Mouse (Mus musculus): ENCODE measurements around the gene Apba3. TPM values are rescaled to one million over a fixed set of nuclear protein-coding genes. Genes with fewer than 3 reads are reported as not detected.

Apba3 gene
- polyA plus RNA-seq, 1 experiment from 2014 or later = 61.6 TPM

DNA sequence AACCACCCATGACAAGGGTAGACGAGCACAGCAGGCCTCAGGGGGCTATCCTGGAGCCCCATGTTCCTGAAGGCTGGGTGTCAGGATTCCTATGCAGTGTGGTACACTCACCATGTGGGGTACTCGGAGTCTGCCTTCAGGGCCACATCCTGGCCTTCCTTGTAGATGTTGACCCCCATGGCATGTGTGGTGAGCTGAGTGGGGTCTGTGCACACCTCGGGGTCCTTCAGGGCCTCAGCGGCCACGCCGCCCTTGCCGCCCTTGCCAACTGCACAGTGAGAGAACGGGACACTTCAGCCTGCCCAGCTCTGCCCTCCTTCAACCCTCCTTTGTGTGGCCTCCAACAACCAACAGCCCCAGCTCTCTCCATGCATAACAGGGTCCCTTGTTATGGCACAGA, 1.2 kb upstream of the Apba3 start:
- Histone ChIP-seq H3K4me2 (ENCODE audit: low read depth, low read length) (peak overlapping the region; percentile 77; the same call in 1 of the 2 replicates), H3K9ac (ENCODE audit: low read length) (peak overlapping the region; percentile 91), H3K27ac (ENCODE audit: low read length) (no peak overlapping the region), H3K36me3 (ENCODE audit: control insufficient read depth, insufficient read depth, low read length) (no peaks in the 10 kb centered on the region; the same call in 1 of the 2 replicates), H3K4me1 (ENCODE audit: control insufficient read depth, insufficient read depth, low read length) (peaks cover 20% of the 10 kb centered on the region), H3K27me3 (ENCODE audit: control insufficient read depth, insufficient read depth, low read length) (no peaks in the 10 kb centered on the region), H3K9me3 (replicated peaks; ENCODE audit: control insufficient read depth, low read length) (no peaks in the 10 kb centered on the region; the same call in 1 of the 2 replicates), H3K4me3 (replicated peaks; ENCODE audit: low read length) (peak overlapping the region; percentile 81)
- no peak for ATAC-seq (ENCODE audit: insufficient read depth, low FRiP score)
- WGBS = 84% methylated on average over 8 of the region's 8 CpGs

DNA sequence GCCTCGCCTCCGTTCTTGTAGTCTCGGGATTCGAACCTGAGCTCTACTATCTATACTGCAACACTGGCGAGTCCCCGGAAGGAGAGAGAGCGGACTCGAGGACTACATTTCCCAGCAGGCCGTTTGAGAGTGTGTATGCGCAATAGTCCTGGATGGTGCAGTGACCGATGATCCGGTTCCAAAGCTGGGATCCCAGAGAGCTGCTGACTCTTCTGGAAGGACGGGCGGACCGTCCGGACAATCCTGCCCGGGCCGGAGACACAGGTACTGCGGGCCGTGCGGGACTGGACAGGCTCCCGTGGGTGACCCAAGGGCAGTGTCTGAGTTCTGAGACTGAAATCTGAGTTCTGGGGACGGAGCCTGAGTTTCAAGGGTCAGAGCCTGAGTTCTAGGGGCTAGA, 1.3 kb downstream of the Apba3 start:
- Histone ChIP-seq H3K27me3 (ENCODE audit: control insufficient read depth, insufficient read depth, low read length) (no peaks in the 10 kb centered on the region), H3K4me3 (replicated peaks; ENCODE audit: low read length) (peak overlapping the region; percentile 89), H3K27ac (ENCODE audit: low read length) (peak overlapping the region; percentile 54; the same call in 1 of the 2 replicates), H3K4me1 (ENCODE audit: control insufficient read depth, insufficient read depth, low read length) (peaks cover 20% of the 10 kb centered on the region), H3K4me2 (ENCODE audit: low read depth, low read length) (peak overlapping the region; percentile 90), H3K9me3 (replicated peaks; ENCODE audit: control insufficient read depth, low read length) (no peaks in the 10 kb centered on the region), H3K36me3 (ENCODE audit: control insufficient read depth, insufficient read depth, low read length) (peaks cover 9% of the 10 kb centered on the region; the same call in 1 of the 2 replicates), H3K9ac (ENCODE audit: low read length) (peak overlapping the region; percentile 96)
- WGBS = 3% methylated on average over 23 of the region's 23 CpGs
- ATAC-seq (ENCODE audit: insufficient read depth, low FRiP score) = peak; percentile 67; the same call in 1 of the 2 replicates

DNA sequence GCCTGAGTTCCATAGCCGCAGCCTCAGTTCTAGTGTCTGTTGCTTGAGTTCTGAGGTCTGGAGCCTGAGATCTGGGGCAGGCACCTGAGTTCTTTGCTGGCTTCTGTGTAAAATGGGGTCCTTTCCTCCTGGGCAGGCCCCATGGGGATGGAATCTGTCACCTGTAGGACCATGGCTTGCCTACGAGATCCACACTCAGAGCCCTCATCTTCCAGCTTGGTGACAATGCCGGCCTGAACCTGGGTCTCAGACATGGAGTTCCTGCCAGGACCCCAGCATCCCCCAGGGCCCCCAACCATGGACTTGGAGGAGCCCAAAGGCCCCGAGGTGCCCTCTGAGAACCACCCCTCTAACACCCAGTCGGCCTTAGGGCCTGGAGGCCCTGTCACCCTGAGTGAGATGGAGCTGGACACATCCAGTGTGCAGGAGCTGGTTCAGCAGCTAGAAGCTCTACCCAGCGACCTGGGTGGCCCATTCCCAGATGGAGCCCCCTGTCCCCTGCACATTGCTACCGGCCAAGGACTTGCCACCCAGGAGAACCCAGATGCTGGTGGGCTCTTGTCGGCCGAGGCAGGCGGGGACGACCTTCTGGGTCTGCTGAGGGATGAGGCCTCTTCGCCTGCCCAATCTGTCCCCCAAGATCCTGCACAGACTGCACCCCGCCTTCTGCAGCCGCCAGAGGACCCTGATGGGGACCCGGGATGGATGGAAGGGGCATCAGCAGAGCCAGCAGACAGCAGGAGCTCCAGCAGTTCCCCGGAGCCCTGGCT, 2.1 kb downstream of the Apba3 start:
- H3K36me3 ChIP-seq (ENCODE audit: control insufficient read depth, insufficient read depth, low read length) = peaks cover 16% of the 10 kb centered on the region; the same call in 1 of the 2 replicates
- peaks cover 20% of the 10 kb centered on the region for H3K4me1 ChIP-seq (ENCODE audit: control insufficient read depth, insufficient read depth, low read length)
- no peaks in the 10 kb centered on the region for H3K27me3 ChIP-seq (ENCODE audit: control insufficient read depth, insufficient read depth, low read length)
- H3K27ac ChIP-seq (ENCODE audit: low read length) = no peak overlapping the region; the same call in 1 of the 2 replicates
- 75% methylated on average over 16 of the region's 16 CpGs for WGBS
- no peaks in the 10 kb centered on the region for H3K9me3 ChIP-seq (replicated peaks; ENCODE audit: control insufficient read depth, low read length)
- H3K4me3 ChIP-seq (replicated peaks; ENCODE audit: low read length) = peak overlapping the region; percentile 89
- peak overlapping the region; percentile 90 for H3K4me2 ChIP-seq (ENCODE audit: low read depth, low read length)
- peak overlapping the region; percentile 96 for H3K9ac ChIP-seq (ENCODE audit: low read length)
- no peak for ATAC-seq (ENCODE audit: insufficient read depth, low FRiP score)

DNA sequence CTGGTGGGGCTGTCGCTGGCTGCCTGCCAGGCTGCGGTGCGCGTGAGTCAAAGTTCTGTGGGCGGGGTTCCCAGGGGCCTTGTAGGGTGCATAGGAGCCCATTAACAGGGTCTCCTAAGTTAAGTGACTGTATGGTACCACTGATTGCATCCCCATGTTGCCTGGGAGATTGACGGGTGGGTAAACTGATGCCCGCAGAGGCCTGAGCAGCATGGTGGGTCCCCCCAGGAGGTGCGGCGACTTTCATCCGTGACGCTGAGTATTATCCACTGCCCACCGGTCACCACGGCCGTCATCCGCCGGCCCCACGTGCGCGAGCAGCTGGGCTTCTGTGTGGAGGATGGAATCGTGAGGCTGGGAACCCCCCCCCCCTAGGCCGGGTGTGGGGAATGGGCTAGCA, 5.6 kb downstream of the Apba3 start:
- no peak overlapping the region for H3K27ac ChIP-seq (ENCODE audit: low read length)
- no peak overlapping the region for H3K9ac ChIP-seq (ENCODE audit: low read length)
- H3K4me3 ChIP-seq (replicated peaks; ENCODE audit: low read length) = no peak overlapping the region
- H3K9me3 ChIP-seq (replicated peaks; ENCODE audit: control insufficient read depth, low read length) = no peaks in the 10 kb centered on the region
- H3K4me1 ChIP-seq (ENCODE audit: control insufficient read depth, insufficient read depth, low read length) = peaks cover 7% of the 10 kb centered on the region
- 93% methylated on average over 21 of the region's 21 CpGs for WGBS
- ATAC-seq (ENCODE audit: insufficient read depth, low FRiP score) = no peak
- H3K4me2 ChIP-seq (ENCODE audit: low read depth, low read length) = no peak overlapping the region
- no peaks in the 10 kb centered on the region for H3K27me3 ChIP-seq (ENCODE audit: control insufficient read depth, insufficient read depth, low read length)
- peaks cover 16% of the 10 kb centered on the region; the same call in 1 of the 2 replicates for H3K36me3 ChIP-seq (ENCODE audit: control insufficient read depth, insufficient read depth, low read length)

DNA sequence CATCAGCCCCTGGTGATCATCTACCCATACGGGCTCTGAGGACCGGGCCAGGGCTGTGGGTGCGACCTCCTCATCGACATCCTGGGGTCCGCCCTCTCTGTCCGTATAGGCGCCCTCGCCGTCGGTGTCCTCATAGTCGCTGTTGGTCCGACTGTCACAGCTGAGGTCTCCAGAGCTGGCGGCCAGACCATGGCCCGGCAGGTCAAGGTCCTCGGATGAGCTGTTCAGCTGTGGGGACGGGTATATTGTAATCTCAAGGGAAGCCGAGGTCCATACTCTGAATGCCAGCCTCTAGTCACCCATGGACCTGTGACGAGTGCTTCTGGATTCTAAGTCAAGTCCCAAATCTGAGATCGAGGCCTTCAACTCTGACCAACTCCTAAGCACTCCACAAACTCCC, 7.1 kb downstream of the Apba3 start:
- Histone ChIP-seq H3K9ac (ENCODE audit: low read length) (no peak overlapping the region), H3K4me3 (replicated peaks; ENCODE audit: low read length) (no peak overlapping the region), H3K27ac (ENCODE audit: low read length) (no peak overlapping the region), H3K27me3 (ENCODE audit: control insufficient read depth, insufficient read depth, low read length) (no peaks in the 10 kb centered on the region), H3K36me3 (ENCODE audit: control insufficient read depth, insufficient read depth, low read length) (peaks cover 16% of the 10 kb centered on the region; the same call in 1 of the 2 replicates), H3K4me2 (ENCODE audit: low read depth, low read length) (no peak overlapping the region), H3K9me3 (replicated peaks; ENCODE audit: control insufficient read depth, low read length) (no peaks in the 10 kb centered on the region), H3K4me1 (ENCODE audit: control insufficient read depth, insufficient read depth, low read length) (peaks cover 3% of the 10 kb centered on the region)
- 96% methylated on average over 19 of the region's 19 CpGs for WGBS
- ATAC-seq (ENCODE audit: insufficient read depth, low FRiP score) = no peak

DNA sequence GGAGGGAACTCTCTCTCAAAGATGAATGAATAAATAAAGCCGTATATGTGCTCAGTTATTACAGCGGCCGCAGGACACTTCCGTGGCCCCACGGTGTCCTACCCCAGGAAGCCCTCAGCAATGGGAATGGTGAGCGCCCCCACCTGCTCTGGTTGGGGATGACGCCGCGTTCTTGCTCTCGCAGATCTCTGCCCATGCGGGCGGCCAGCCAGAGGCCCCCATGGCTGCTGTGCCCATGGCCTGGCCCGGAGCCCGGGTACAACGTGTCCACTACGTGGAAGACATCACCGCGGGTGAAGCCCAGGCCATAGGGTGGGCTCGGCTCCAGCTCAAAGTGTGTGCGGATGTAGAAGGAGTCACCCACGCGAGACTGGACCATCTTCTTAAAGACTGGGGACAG, 10.9 kb downstream of the Apba3 start:
- no peaks in the 10 kb centered on the region for H3K4me1 ChIP-seq (ENCODE audit: control insufficient read depth, insufficient read depth, low read length)
- H3K4me3 ChIP-seq (replicated peaks; ENCODE audit: low read length) = no peak overlapping the region
- no peak for ATAC-seq (ENCODE audit: insufficient read depth, low FRiP score)
- 77% methylated on average over 22 of the region's 22 CpGs for WGBS
- no peak overlapping the region for H3K9ac ChIP-seq (ENCODE audit: low read length)
- no peaks in the 10 kb centered on the region for H3K27me3 ChIP-seq (ENCODE audit: control insufficient read depth, insufficient read depth, low read length)
- H3K36me3 ChIP-seq (ENCODE audit: control insufficient read depth, insufficient read depth, low read length) = 0 out of 2 replicates have a peak, but pooled peaks cover 7% of the 10 kb centered on the region
- H3K4me2 ChIP-seq (ENCODE audit: low read depth, low read length) = no peak overlapping the region
- H3K9me3 ChIP-seq (replicated peaks; ENCODE audit: control insufficient read depth, low read length) = no peaks in the 10 kb centered on the region
- H3K27ac ChIP-seq (ENCODE audit: low read length) = no peak overlapping the region

DNA sequence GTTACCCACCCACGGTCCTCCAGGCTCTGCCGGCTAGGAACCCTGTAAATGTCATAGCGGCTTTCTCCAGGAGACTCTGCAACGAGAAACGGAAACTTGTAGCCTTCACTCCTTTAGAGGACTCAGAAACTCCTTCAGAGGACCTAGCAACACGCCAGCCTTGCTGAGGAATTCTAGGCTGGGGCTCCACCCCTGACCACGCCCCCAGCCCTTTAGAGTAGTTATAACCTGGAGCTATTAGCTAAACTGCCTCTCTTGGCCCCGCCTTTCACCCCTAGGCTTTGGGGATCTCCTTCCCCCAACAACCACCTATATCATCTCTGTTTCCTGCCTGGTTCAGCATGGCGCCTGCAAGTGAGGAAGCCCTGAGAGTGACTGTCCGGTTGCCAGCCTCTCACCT, 12.7 kb downstream of the Apba3 start:
- Histone ChIP-seq H3K4me3 (replicated peaks; ENCODE audit: low read length) (no peak overlapping the region), H3K27me3 (ENCODE audit: control insufficient read depth, insufficient read depth, low read length) (peaks cover 4% of the 10 kb centered on the region), H3K4me1 (ENCODE audit: control insufficient read depth, insufficient read depth, low read length) (0 out of 2 replicates have a peak, but pooled peaks cover 5% of the 10 kb centered on the region), H3K9ac (ENCODE audit: low read length) (no peak overlapping the region), H3K9me3 (replicated peaks; ENCODE audit: control insufficient read depth, low read length) (no peaks in the 10 kb centered on the region), H3K36me3 (ENCODE audit: control insufficient read depth, insufficient read depth, low read length) (no peaks in the 10 kb centered on the region), H3K27ac (ENCODE audit: low read length) (no peak overlapping the region), H3K4me2 (ENCODE audit: low read depth, low read length) (0 out of 2 replicates have a peak overlapping the region, but pooled peaks have one; percentile 9)
- 32% methylated on average over 10 of the region's 10 CpGs for WGBS
- ATAC-seq (ENCODE audit: insufficient read depth, low FRiP score) = no peak

DNA sequence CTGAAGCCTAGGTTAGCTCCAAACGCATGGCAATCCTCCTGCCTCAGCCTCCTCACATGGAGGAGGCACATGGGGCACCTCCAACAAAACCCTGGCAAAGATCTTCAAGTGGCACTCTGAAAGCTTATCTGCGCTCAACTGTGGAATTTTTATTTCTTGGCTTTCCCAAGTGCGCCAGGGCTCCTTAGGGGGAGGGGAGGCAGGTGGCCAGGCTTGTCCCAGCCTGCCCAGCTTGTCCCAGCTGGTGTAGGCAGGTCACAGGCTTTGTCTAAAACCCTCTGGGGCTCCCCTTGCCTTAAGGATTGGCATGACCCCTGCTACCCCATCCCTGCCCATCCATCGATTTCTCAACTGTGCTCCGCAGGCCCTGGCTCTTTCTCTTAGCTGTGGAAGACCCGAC, 17.4 kb downstream of the Apba3 start:
- peaks cover 14% of the 10 kb centered on the region for H3K27me3 ChIP-seq (ENCODE audit: control insufficient read depth, insufficient read depth, low read length)
- no peaks in the 10 kb centered on the region for H3K36me3 ChIP-seq (ENCODE audit: control insufficient read depth, insufficient read depth, low read length)
- peak overlapping the region; percentile 51; the same call in 1 of the 2 replicates for H3K4me3 ChIP-seq (replicated peaks; ENCODE audit: low read length)
- 0 out of 2 replicates have a peak overlapping the region, but pooled peaks have one; percentile 34 for H3K27ac ChIP-seq (ENCODE audit: low read length)
- H3K9ac ChIP-seq (ENCODE audit: low read length) = peak overlapping the region; percentile 37; the same call in 1 of the 2 replicates
- peaks cover 22% of the 10 kb centered on the region; the same call in 1 of the 2 replicates for H3K4me1 ChIP-seq (ENCODE audit: control insufficient read depth, insufficient read depth, low read length)
- H3K9me3 ChIP-seq (replicated peaks; ENCODE audit: control insufficient read depth, low read length) = no peaks in the 10 kb centered on the region
- peak overlapping the region; percentile 62 for H3K4me2 ChIP-seq (ENCODE audit: low read depth, low read length)
- no peak for ATAC-seq (ENCODE audit: insufficient read depth, low FRiP score)
- 41% methylated on average over 6 of the region's 6 CpGs for WGBS

DNA sequence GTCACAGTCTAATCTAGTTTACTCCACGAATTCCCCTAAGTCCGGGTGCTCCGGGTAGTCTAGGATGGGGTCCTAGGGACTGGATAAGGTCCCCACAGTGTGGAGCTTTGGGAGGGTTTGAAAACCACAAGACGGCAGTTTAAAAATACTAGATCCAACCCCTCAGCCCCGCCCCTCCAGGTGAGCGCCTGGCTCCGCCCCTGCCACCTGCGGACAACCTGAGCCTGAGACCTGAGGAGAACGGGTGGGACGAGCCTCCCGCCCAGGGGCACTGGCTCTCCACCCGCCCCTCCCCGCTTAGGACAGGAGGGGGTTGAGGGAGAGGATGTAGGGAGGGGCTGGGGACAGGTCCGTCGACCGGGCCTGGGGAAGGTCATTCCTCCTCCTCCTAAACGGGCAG, 18.0 kb downstream of the Apba3 start:
- H3K4me2 ChIP-seq (ENCODE audit: low read depth, low read length) = peak overlapping the region; percentile 62
- H3K36me3 ChIP-seq (ENCODE audit: control insufficient read depth, insufficient read depth, low read length) = no peaks in the 10 kb centered on the region
- H3K27me3 ChIP-seq (ENCODE audit: control insufficient read depth, insufficient read depth, low read length) = peaks cover 14% of the 10 kb centered on the region
- peak; percentile 46; the same call in 1 of the 2 replicates for ATAC-seq (ENCODE audit: insufficient read depth, low FRiP score)
- H3K4me3 ChIP-seq (replicated peaks; ENCODE audit: low read length) = peak overlapping the region; percentile 51
- H3K9ac ChIP-seq (ENCODE audit: low read length) = peak overlapping the region; percentile 71; the same call in 1 of the 2 replicates
- WGBS = 9% methylated on average over 17 of the region's 17 CpGs
- peaks cover 25% of the 10 kb centered on the region for H3K4me1 ChIP-seq (ENCODE audit: control insufficient read depth, insufficient read depth, low read length)
- H3K9me3 ChIP-seq (replicated peaks; ENCODE audit: control insufficient read depth, low read length) = no peaks in the 10 kb centered on the region
- peak overlapping the region; percentile 66; the same call in 1 of the 2 replicates for H3K27ac ChIP-seq (ENCODE audit: low read length)

Measured in stomach, embryonic 16.5 days (tissue).